Mouse (Mus musculus) midbrain, embryonic 16.5 days (tissue): Measurements from ENCODE around the gene Trip4. TPM values are rescaled to one million over a fixed set of nuclear protein-coding genes. Genes with fewer than 3 reads are reported as not detected.
"Not testable (repeated sequence)": the region's sequence is repeated elsewhere in the genome, so short reads cannot be mapped to it uniquely, and the experiment has no call there.

ENCODE experiments used
- ATAC-seq: fragments of 200-750 bp; cut with Nextera tagmentation; 2 replicates; pipeline ENCODE4 v1.8.0; 2017; ENCODE audit warnings: moderate TSS enrichment
- H3K27ac ChIP-seq: fragments of 300-500 bp; sonication (generic); 2 replicates; pipeline ENCODE4 v1.5.1; 2014; ENCODE audit warnings: mild to moderate bottlenecking, low read length, mixed read lengths
- H3K27me3 ChIP-seq: fragments of 300-500 bp; sonication (generic); 2 replicates; pipeline ENCODE4 v1.6.1; 2014; ENCODE audit warnings: low read depth, low read length, mixed read lengths; ENCODE audit not compliant: control insufficient read depth, insufficient read depth
- H3K36me3 ChIP-seq: fragments of 300-500 bp; sonication (generic); 2 replicates; pipeline ENCODE4 v1.6.1; 2014; ENCODE audit warnings: mild to moderate bottlenecking, low read length, moderate library complexity, mixed read lengths; ENCODE audit not compliant: control insufficient read depth, insufficient read depth
- H3K4me1 ChIP-seq: fragments of 300-500 bp; sonication (generic); 2 replicates; pipeline ENCODE4 v1.6.1; 2014; ENCODE audit warnings: mild to moderate bottlenecking, low read length, mixed read lengths; ENCODE audit not compliant: control insufficient read depth, insufficient read depth
- H3K4me2 ChIP-seq: fragments of 300-500 bp; sonication (generic); 2 replicates; pipeline ENCODE4 v1.6.1; 2014; ENCODE audit warnings: mild to moderate bottlenecking, low read length, mixed read lengths
- H3K4me3 ChIP-seq: fragments of 300-500 bp; sonication (generic); 2 replicates; pipeline ENCODE4 v1.5.1; 2014; ENCODE audit warnings: low read depth, mild to moderate bottlenecking, low read length, moderate library complexity, mixed read lengths
- H3K9ac ChIP-seq: fragments of 300-500 bp; sonication (generic); 2 replicates; pipeline ENCODE4 v1.6.1; 2014; ENCODE audit warnings: low read depth, low read length, mixed read lengths
- H3K9me3 ChIP-seq: fragments of 300-500 bp; sonication (generic); replicated peaks from 2 replicates; pipeline ENCODE4 v1.6.1; 2014; ENCODE audit warnings: mild to moderate bottlenecking, low read length, mixed read lengths; ENCODE audit not compliant: control insufficient read depth, poor library complexity, severe bottlenecking
- WGBS: fragments of 180-500 bp; shearing (Covaris S2); extraction: QIAGEN DNeasy Blood & Tissue Kit; methylation state at CpG from one replicate; pipeline ENCODE4 v1.1.7; 2014; 5-methylcytosine and 5-hydroxymethylcytosine counted together
- polyA plus RNA-seq: library from polyadenylated mRNA; unstranded; fragments of >200 nt; fragmentation: Nextera tagmentation; extraction: Ambion mirVana; gene quantifications from 2 replicates; pipeline ENCODE4 v1.2.1, GENCODE M21; 2015

The Trip4 gene
- polyA plus RNA-seq, 1 experiment from 2014 or later: 35.8 TPM

DNA sequence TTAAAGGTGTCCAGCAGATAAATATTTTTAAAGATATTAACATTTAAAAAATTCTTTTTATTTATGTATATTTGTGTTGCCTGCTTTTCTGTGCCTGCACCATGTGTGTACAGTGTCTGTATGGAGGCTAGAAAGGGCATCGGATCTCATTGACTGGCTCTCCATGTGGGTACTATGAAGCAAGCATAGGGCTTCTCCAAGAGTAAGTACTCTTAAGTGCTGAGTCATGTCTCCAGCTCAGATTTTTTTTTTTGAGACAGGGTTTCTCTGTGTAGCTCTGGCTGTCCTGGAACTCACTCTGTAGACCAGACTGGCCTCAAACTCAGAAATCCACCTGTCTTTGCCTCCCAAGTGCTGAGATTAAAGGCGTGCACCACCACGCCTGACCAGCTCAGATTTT, 129.0 kb downstream of the Trip4 start:
- not testable (repeated sequence) for H3K27ac ChIP-seq, H3K9me3 ChIP-seq, H3K36me3 ChIP-seq, H3K4me1 ChIP-seq, H3K4me2 ChIP-seq, H3K4me3 ChIP-seq, H3K9ac ChIP-seq, H3K27me3 ChIP-seq, ATAC-seq
- WGBS: 96% methylated on average over 3 of the region's 3 CpGs

Other genes starting within 250 kb of the Trip4 start
- gene Oaz2, start 240.8 kb downstream of the Trip4 start, polyA plus RNA-seq: 384 and 407 TPM in 2 replicates
- gene Zfp609, start 81.2 kb downstream of the Trip4 start, polyA plus RNA-seq: 6.6 and 6.8 TPM in 2 replicates
- gene Pclaf, start 18.6 kb downstream of the Trip4 start, polyA plus RNA-seq: 13.7 and 17.6 TPM in 2 replicates
- 23.1 and 26.6 TPM in 2 replicates for gene Csnk1g1, start 130 bp upstream of the Trip4 start, polyA plus RNA-seq
- gene Ppib, start 151.4 kb upstream of the Trip4 start, polyA plus RNA-seq: 304 and 313 TPM in 2 replicates
- 11.2 and 13.1 TPM in 2 replicates for gene Snx22, start 160.9 kb upstream of the Trip4 start, polyA plus RNA-seq
- gene Snx1, start 217.8 kb upstream of the Trip4 start, polyA plus RNA-seq: 68.0 and 78.3 TPM in 2 replicates
- 61.0 and 69.5 TPM in 2 replicates for gene Ciao2a, start 217.8 kb upstream of the Trip4 start, polyA plus RNA-seq
- 0.90 and 1.0 TPM in 2 replicates for gene Dapk2, start 249.4 kb upstream of the Trip4 start, polyA plus RNA-seq